Mouse (Mus musculus): ENCODE measurements around the gene Inf2.
A peak's percentile ranks its signal among the peaks of the same experiment; 100 is the strongest.

The Inf2 gene

GRCm38 (mm10) chr12:112595626-112596025 is 7.0 kb downstream of the Inf2 start:
- DNase-seq (ENCODE audit: low spot score) = no peak

GRCm38 (mm10) chr12:112596454-112596853 is 7.9 kb downstream of the Inf2 start:
- no peak for DNase-seq (ENCODE audit: low spot score)

- DNase-seq (ENCODE audit: low spot score) = no peak
Observed at GRCm38 (mm10) chr12:112596891-112597500, 8.4 kb downstream of the Inf2 start.

GRCm38 (mm10) chr12:112597618-112598017 is 9.0 kb downstream of the Inf2 start:
- DNase-seq (ENCODE audit: low spot score) = no peak

GRCm38 (mm10) chr12:112599198-112599597 is 10.6 kb downstream of the Inf2 start:
- DNase-seq (ENCODE audit: low spot score) = no peak

- no peak for DNase-seq (ENCODE audit: low spot score)
Observed at GRCm38 (mm10) chr12:112599942-112600611, 11.5 kb downstream of the Inf2 start.

- no peak for DNase-seq (ENCODE audit: low spot score)
Observed at GRCm38 (mm10) chr12:112604022-112604421, 15.4 kb downstream of the Inf2 start.

GRCm38 (mm10) chr12:112604709-112605649 is 16.4 kb downstream of the Inf2 start:
- no peak for DNase-seq (ENCODE audit: low spot score)

- DNase-seq (ENCODE audit: low spot score) = peak; percentile 39
Observed at GRCm38 (mm10) chr12:112605766-112606165, 17.2 kb downstream of the Inf2 start.

- no peak for DNase-seq (ENCODE audit: low spot score)
Observed at GRCm38 (mm10) chr12:112606998-112607397, 18.4 kb downstream of the Inf2 start.

- DNase-seq (ENCODE audit: low spot score) = no peak
Observed at GRCm38 (mm10) chr12:112609031-112609430, 20.4 kb downstream of the Inf2 start.

- no peak for DNase-seq (ENCODE audit: low spot score)
Observed at GRCm38 (mm10) chr12:112616668-112617067, 28.1 kb downstream of the Inf2 start.

- no peak for DNase-seq (ENCODE audit: low spot score)
Observed at GRCm38 (mm10) chr12:112617184-112617583, 28.6 kb downstream of the Inf2 start.

GRCm38 (mm10) chr12:112617898-112618380 is 29.4 kb downstream of the Inf2 start:
- no peak for DNase-seq (ENCODE audit: low spot score)

GRCm38 (mm10) chr12:112618981-112619685 is 30.5 kb downstream of the Inf2 start:
- no peak for DNase-seq (ENCODE audit: low spot score)

GRCm38 (mm10) chr12:112619686-112620353 is 31.2 kb downstream of the Inf2 start, which contains the start of gene Adssl1:
TSS of gene Adssl1 (plus strand) at chr12:112620045.
- DNase-seq (ENCODE audit: low spot score) = no peak

GRCm38 (mm10) chr12:112620354-112621061 is 31.9 kb downstream of the Inf2 start:
- no peak for DNase-seq (ENCODE audit: low spot score)

- DNase-seq (ENCODE audit: low spot score) = no peak
Observed at GRCm38 (mm10) chr12:112621900-112622299, 33.3 kb downstream of the Inf2 start.

GRCm38 (mm10) chr12:112623742-112624141 is 35.2 kb downstream of the Inf2 start:
- no peak for DNase-seq (ENCODE audit: low spot score)

GRCm38 (mm10) chr12:112625700-112626099 is 37.1 kb downstream of the Inf2 start:
- no peak for DNase-seq (ENCODE audit: low spot score)

GRCm38 (mm10) chr12:112626455-112626854 is 37.9 kb downstream of the Inf2 start:
- DNase-seq (ENCODE audit: low spot score) = no peak

Measured in testis, postnatal 14 days (tissue).